Mouse (Mus musculus): Measurements from ENCODE around the gene 3830403N18Rik.

GRCm38 (mm10) chrX:56151396-56151795, 15.0 kb downstream of the 3830403N18Rik start:
- no peak for TF ChIP-seq CTCF (IDR thresholded peaks at IDR 0.05; ENCODE audit: extremely low read depth, insufficient read length, insufficient replicate concordance, low read depth, low read length)
- no peak for TF ChIP-seq POLR2A (IDR thresholded peaks at IDR 0.05; ENCODE audit: low read depth, low read length)

Data from small intestine, adult 2 months (tissue).